Mouse (Mus musculus) cerebellum, adult (tissue): Measurements from ENCODE around the gene Gm10803.

Source experiments
- ATAC-seq: cut with Nextera tagmentation; 2 replicates; pipeline ENCODE4 v1.9.2; 2017; ENCODE audit warnings: mild to moderate bottlenecking, moderate library complexity, mixed read lengths; ENCODE audit not compliant: insufficient number of reproducible peaks, low FRiP score, low TSS enrichment

Gene Gm10803

DNA sequence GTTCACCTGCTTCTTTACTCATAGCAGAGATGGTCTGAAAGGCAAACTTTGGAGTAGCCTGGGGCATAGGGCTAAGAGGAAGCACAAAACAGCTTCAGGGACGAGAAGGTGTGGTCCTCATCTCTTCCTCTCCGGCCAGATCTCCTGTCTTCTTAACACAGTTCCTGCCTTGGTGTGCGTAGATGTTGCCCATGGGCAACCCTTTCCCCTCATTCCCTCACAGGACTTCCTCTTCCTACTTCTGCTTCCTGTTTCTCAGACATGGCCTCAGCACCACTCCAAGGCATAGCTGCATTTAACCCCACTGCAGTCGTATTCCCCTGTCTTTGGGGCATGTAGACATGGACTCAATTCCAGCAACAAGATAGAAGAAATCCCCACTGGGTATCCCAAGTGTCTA is 29.5 kb downstream of the Gm10803 start:
- no peak for ATAC-seq

DNA sequence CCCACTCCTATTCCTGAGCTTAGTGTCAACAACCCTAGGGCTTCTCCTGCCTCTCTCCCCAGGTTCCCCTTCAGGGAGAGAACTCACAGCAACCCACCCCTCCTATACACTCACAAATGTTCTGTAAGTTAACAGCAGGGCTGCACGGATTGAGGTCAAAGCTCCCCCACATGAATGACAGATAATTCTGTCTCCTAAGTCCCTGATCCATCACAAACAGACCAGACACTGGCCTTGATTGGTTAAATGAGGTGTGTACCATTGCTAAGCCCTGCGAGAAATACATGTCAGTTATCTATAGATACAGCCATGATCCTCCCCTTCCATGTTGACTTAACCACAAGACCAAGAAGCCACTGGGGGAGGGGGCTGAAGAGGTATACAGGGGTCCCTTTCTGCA is 31.3 kb downstream of the Gm10803 start:
- ATAC-seq = no peak

DNA sequence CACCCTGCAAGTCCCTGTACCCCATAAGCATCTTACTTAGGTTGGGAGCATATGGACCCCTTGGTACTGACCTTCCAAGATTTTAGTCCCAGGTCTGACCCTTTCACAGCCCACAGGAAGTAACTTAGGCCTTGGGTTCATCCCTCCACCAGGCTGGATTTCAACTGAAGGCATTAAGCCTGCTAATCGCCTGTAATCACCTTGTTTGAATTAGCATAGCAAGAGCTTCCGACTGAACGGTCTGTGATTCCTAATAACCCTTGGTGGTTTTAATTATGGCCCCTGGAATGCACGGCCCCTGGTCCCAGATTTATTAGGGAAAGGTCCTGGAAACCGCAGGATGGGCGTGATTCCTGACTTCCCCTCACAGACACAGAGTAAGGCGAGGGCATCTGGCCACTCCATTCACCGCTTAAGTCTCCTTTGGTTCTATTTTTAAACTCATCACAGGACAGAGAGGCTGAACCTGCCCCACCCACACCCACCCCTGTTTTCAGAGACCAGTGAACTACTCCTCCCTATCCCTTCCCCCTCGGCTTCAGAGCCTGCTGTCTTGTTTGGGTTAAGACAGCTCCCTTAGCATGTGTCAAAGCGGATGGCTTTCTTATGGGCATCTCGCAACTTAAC is 31.9 kb downstream of the Gm10803 start:
- no peak for ATAC-seq

DNA sequence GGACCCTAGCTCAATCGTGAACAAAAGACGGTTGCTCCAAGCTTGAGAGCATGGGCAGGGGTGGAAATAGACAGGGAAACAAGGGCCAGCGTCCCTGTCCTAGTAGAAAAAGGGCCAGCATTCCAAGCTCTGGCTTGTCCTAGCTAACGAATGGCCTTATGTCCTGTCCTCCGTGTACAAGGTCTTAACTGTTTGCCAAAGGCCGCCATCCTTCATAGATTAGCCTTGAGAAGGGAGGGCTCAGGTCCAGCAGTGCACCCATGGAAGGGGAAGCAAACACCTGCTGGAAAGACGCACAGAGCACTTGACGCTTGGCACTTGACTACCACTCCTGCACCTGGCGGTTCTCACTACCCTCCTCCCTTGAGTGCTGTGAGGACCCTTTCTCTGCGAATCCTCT is 32.8 kb downstream of the Gm10803 start:
- no peak for ATAC-seq

DNA sequence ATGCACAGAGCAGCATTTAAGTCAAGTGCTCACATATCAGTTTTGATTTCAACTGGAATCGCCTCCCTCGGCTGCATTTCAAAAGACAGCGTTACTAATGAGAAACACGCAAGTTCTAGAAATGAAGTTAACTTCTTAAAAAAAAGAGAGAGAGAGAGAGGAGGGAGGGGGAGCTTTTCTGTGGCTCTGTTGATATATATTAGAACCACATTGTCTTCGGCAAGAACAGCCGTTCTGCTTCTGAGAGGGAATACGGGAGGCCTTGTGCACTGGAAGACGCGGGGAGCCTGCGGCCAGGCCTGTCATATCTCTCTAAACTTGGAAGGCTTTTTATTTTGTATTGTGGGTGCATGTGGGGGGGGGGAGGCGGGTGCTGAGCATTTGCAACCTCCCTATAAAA is 36.8 kb downstream of the Gm10803 start:
- no peak for ATAC-seq

DNA sequence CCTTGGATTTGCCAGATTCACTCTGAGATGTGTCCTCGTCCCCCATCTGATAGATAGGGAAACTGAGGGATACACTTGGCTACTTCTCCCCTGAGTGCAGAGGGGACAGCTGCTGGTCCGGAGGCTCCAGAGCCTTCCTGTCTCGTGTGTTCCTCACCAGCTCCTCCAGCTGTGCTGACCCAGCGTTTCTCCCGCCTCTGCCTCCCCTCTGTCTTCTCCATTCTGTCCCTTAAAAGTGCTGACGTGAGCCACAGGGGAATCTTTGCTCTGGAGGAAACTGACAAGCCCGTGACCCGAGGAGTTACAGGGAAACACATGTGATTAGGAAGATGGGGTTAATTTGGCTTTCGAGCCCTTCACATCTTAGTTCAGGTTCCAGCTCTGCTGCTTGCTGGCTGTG is 39.4 kb downstream of the Gm10803 start:
- no peak for ATAC-seq

DNA sequence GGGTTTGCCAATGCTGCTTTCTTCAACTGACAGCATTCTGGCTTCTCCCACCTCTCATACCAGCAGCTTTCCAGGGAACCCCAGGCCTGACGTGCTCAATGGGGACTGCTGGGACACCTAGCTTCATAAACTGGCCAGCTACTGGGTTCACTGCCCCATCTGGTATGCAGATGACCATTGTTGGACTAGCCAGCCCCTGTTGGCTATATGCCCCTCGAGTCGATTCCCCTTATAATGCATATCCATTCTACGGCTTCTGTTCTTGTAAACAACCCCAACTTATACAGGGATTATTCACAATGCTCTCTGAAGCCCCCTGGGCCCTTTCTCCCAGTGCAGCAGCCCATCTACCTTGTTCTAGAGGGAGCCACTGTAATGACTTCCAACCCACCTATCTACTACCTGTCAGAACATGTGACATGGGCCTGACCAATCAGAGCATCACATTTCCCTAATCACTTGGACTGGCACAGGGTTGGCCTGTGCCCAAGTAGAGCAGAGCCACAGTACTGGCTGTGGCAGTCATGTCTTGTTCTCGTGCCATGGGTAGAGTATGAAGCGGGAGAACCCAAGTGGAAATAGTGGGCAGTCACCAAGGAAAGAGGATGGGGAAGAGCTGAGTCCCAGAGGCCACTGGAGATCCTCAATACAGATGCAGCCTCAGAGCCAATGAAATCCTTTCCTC is 44.4 kb downstream of the Gm10803 start:
- no peak for ATAC-seq

DNA sequence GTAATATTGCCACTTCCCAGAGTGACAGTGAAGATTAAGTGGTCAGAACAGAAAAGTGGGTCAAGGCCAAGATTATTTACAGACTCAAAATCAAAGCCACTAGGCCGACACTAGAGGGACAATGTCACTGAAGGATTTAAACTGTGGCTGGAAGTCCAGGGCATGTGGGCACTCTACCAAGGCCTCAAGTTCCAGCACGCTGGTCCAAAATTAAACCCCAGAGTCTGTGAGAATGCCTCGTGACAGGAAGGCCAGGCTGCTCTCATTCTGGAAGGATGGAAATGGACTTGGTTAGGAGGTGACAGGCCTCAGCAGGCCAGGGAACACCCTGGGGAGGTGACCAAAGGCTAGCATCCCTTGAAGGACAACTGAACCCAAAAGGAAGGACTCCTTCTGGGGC is 48.4 kb downstream of the Gm10803 start:
- ATAC-seq = no peak

DNA sequence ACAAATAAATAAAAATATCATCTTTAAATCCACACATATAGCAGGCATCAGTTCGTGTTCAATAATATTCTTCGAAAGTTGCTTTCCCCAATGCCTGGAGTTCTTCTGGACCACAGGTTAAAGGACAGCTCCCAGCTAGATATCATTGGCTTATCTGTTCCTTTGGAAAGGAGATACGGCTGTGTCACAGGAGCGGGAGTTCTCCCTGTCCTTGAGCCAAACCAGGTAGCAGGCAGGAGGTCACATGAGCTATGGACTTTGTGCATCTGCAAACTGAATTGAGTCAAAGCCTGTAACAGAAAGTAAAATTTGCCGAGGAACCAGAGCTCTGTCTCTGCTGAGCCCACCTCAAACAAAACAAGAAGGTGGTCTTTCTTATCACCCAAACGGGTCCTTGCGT is 52.7 kb downstream of the Gm10803 start:
- ATAC-seq = no peak
